Mouse (Mus musculus) cortical plate, adult 2 months (tissue): ENCODE measurements around the gene Bpifb1.

Experiments
- CTCF ChIP-seq: fragments of 200-500 bp; IDR thresholded peaks from 2 replicates; pipeline ENCODE4 v1.5.1; 2011; ENCODE audit warnings: mild to moderate bottlenecking, control low read depth, low read length; ENCODE audit not compliant: insufficient read depth; ENCODE audit errors: extremely low read depth
- POLR2A ChIP-seq: fragments of 200-500 bp; IDR thresholded peaks from 2 replicates; pipeline ENCODE4 v1.6.1; 2011; ENCODE audit warnings: mild to moderate bottlenecking, low read length, control low read depth; ENCODE audit not compliant: insufficient read depth; ENCODE audit errors: extremely low read depth

GRCm38 (mm10) chr2:154190546-154191258, at the start of gene Bpifb1:
- TF ChIP-seq CTCF (0 out of 2 replicates have a peak, but pooled peaks have one; percentile 27), POLR2A (no peak)
